Mouse (Mus musculus) myocyte (in vitro differentiated cells): ENCODE measurements around the gene Olfr292. TPM values are rescaled to one million over a fixed set of nuclear protein-coding genes. Genes with fewer than 3 reads are reported as not detected.

Experiments used
- H3K27me3 ChIP-seq: one replicate; pipeline ENCODE4 v1.6.1; 2011; ENCODE audit not compliant: control insufficient read depth, insufficient read depth, insufficient read length
- H3K36me3 ChIP-seq: one replicate; pipeline ENCODE4 v1.6.1; 2011; ENCODE audit not compliant: control insufficient read depth, insufficient read depth
- H3K4me2 ChIP-seq: one replicate; pipeline ENCODE4 v1.6.1; 2011; ENCODE audit warnings: low read depth, control low read depth
- H3K4me3 ChIP-seq: one replicate; pipeline ENCODE4 v1.5.1; 2011; ENCODE audit warnings: mild to moderate bottlenecking, control low read depth, moderate library complexity
- H3K79me2 ChIP-seq: one replicate; pipeline ENCODE4 v1.6.1; 2011; ENCODE audit not compliant: control insufficient read depth, insufficient read depth
- H3ac ChIP-seq: one replicate; pipeline ENCODE4 v1.6.1; 2011; ENCODE audit not compliant: control insufficient read depth, insufficient read length
- CEBPB ChIP-seq: IDR thresholded peaks from 2 replicates; pipeline ENCODE4 v1.6.1; 2011; ENCODE audit warnings: mild to moderate bottlenecking, moderate library complexity; ENCODE audit not compliant: poor library complexity, insufficient read depth, severe bottlenecking
- E2F4 ChIP-seq: IDR thresholded peaks from one replicate; pipeline ENCODE4 v1.6.1; 2011; ENCODE audit warnings: mild to moderate bottlenecking, control low read depth, moderate library complexity; ENCODE audit not compliant: insufficient read depth
- MYOD1 ChIP-seq, 3 experiments: IDR thresholded peaks; one replicate each; pipeline ENCODE4 v1.6.1; 2011; ENCODE audit warnings: control low read depth in 2 of 3, low read depth in 2 of 3, mild to moderate bottlenecking in 2 of 3, moderate library complexity in 1 of 3; ENCODE audit not compliant: insufficient read length in 2 of 3, control insufficient read depth in 1 of 3
- MYOG ChIP-seq, 3 experiments: IDR thresholded peaks; one replicate each; pipeline ENCODE4 v1.6.1; 2011; ENCODE audit warnings: control low read depth in 2 of 3, low read depth in 2 of 3, mild to moderate bottlenecking in 2 of 3; ENCODE audit not compliant: insufficient read length in 2 of 3, control insufficient read depth in 1 of 3, insufficient read depth in 1 of 3
- POLR2A ChIP-seq: IDR thresholded peaks from one replicate; pipeline ENCODE4 v1.6.1; 2011; ENCODE audit warnings: low read depth, mild to moderate bottlenecking, control low read depth, moderate library complexity; ENCODE audit not compliant: insufficient read length
- POLR2AphosphoS2 ChIP-seq: IDR thresholded peaks from one replicate; pipeline ENCODE4 v1.6.1; 2011; ENCODE audit warnings: low read depth, control low read depth; ENCODE audit not compliant: insufficient read length
- REST ChIP-seq: IDR thresholded peaks from one replicate; pipeline ENCODE4 v1.6.1; 2011; ENCODE audit warnings: mild to moderate bottlenecking, control low read depth, moderate library complexity; ENCODE audit not compliant: insufficient read depth, insufficient read length
- SRF ChIP-seq: IDR thresholded peaks from one replicate; pipeline ENCODE4 v1.6.1; 2011; ENCODE audit warnings: low read depth; ENCODE audit not compliant: control insufficient read depth, insufficient read length
- TCF12 ChIP-seq: IDR thresholded peaks from one replicate; pipeline ENCODE4 v1.6.1; 2011; ENCODE audit warnings: mild to moderate bottlenecking, control low read depth; ENCODE audit not compliant: poor library complexity, insufficient read depth, severe bottlenecking
- TCF3 ChIP-seq: IDR thresholded peaks from one replicate; pipeline ENCODE4 v1.6.1; 2011; ENCODE audit warnings: low read depth, control low read depth; ENCODE audit not compliant: insufficient read length
- polyA plus RNA-seq: library from polyadenylated mRNA; unstranded; fragments of >200 nt; fragmentation: generic; extraction: Trizol; gene quantifications from one replicate; pipeline ENCODE4 v1.2.1, GENCODE M21; 2012; ENCODE audit warnings: missing spikeins

Olfr292 gene
- not detected for polyA plus RNA-seq

GRCm38 (mm10) chr7:86688030-86688429 is at the start of gene Olfr292:
Olfr292 (plus strand) TSS chr7:86688330.
- Histone ChIP-seq H3ac (no peak within 1 kb of the TSS), H3K79me2 (no peaks in the 10 kb centered on the region), H3K27me3 (no peaks in the 10 kb centered on the region), H3K4me2 (no peak within 1 kb of the TSS), H3K4me3 (no peak within 1 kb of the TSS), H3K36me3 (no peaks in the 10 kb centered on the region)
- TF ChIP-seq E2F4 (no peak), TCF12 (no peak), POLR2A (no peak), SRF (no peak), MYOG (IDR thresholded peaks at IDR 0.05; ENCODE audit: control insufficient read depth in 1 of 3, insufficient read depth in 1 of 3, insufficient read length in 2 of 3, low read depth in 2 of 3) (no peak)

GRCm38 (mm10) chr7:86648761-86649160 is 39.4 kb upstream of the Olfr292 start, which contains the start of gene Olfr293:
Olfr293 (plus strand) TSS chr7:86649061.
- Histone ChIP-seq H3K27me3 (no peaks in the 10 kb centered on the region), H3ac (no peak within 1 kb of the TSS), H3K36me3 (no peaks in the 10 kb centered on the region), H3K79me2 (no peaks in the 10 kb centered on the region), H3K4me2 (no peak within 1 kb of the TSS), H3K4me3 (no peak within 1 kb of the TSS)
- TF ChIP-seq POLR2A (no peak), TCF12 (no peak)

DNA sequence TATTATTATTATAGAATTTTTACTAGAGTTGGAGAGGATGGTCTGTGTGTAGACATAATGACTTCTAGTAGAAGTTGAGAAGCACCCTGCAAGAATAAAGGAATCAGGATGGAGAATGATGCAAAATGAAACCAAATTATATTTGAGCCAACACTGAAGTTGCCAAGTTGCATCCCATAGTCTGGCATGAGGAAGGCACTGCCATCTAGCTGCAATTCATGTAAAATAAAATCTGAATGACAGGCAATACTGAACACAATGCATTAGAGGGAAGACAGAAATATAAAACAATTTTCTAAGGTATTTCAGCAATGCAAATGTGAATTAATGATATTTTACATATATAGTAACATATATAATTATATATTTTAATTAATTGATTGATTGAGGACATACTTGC is 36.9 kb downstream of the Olfr292 start:
- Histone ChIP-seq H3ac (no peak overlapping the region), H3K4me2 (no peak overlapping the region), H3K79me2 (no peaks in the 10 kb centered on the region), H3K36me3 (no peaks in the 10 kb centered on the region), H3K4me3 (no peak overlapping the region), H3K27me3 (no peaks in the 10 kb centered on the region)
- TF ChIP-seq SRF, result no peak
- TF ChIP-seq MYOD1 (IDR thresholded peaks at IDR 0.05; ENCODE audit: control insufficient read depth in 1 of 3, insufficient read length in 2 of 3, low read depth in 2 of 3), result no peak
- no peak for TF ChIP-seq TCF12
- no peak for TF ChIP-seq E2F4
- TF ChIP-seq POLR2AphosphoS2, result no peak
- no peak for TF ChIP-seq REST
- TF ChIP-seq POLR2A, result no peak
- TF ChIP-seq MYOG (IDR thresholded peaks at IDR 0.05; ENCODE audit: control insufficient read depth in 1 of 3, insufficient read depth in 1 of 3, insufficient read length in 2 of 3, low read depth in 2 of 3), result no peak
- no peak for TF ChIP-seq TCF3
- TF ChIP-seq CEBPB, result no peak

Other genes starting within 250 kb of the Olfr292 start
- gene Olfr299, start 228.4 kb upstream of the Olfr292 start, polyA plus RNA-seq, result not detected
- gene Olfr298, start 195.8 kb upstream of the Olfr292 start, polyA plus RNA-seq, result not detected
- gene Olfr297, start 168.4 kb upstream of the Olfr292 start, polyA plus RNA-seq, result not detected
- not detected for gene Olfr295, start 104.5 kb upstream of the Olfr292 start, polyA plus RNA-seq
- not detected for gene Olfr294, start 71.7 kb upstream of the Olfr292 start, polyA plus RNA-seq
- gene Olfr293, start 39.3 kb upstream of the Olfr292 start, polyA plus RNA-seq, result not detected
- gene Folh1, start 87.6 kb downstream of the Olfr292 start, polyA plus RNA-seq, result not detected
- not detected for gene Vmn2r77, start 106.7 kb downstream of the Olfr292 start, polyA plus RNA-seq
- 0.14 TPM for gene Vmn2r78, start 226.8 kb downstream of the Olfr292 start, polyA plus RNA-seq